Mouse (Mus musculus) erythroblast, embryonic 14.5 days (primary cell): ENCODE results near the gene Ube2d1.

Source experiments
- GATA1 ChIP-seq: IDR thresholded peaks from 2 replicates; pipeline ENCODE4 v1.6.1; 2012; ENCODE audit warnings: low read length, inconsistent platforms, mixed read lengths
- TAL1 ChIP-seq: IDR thresholded peaks from 3 replicates; pipeline ENCODE4 v1.6.1; 2012; ENCODE audit warnings: low read length, inconsistent platforms, mixed read lengths

- TF ChIP-seq GATA1: no peak
- no peak for TF ChIP-seq TAL1
Observed at GRCm38 (mm10) chr10:71300161-71300560, 15.1 kb upstream of the Ube2d1 start.
